Mouse (Mus musculus) kidney, embryonic 14.5 days (tissue): ENCODE results near the gene Rwdd2b. TPM values are rescaled to one million over a fixed set of nuclear protein-coding genes. Genes with fewer than 3 reads are reported as not detected.

Experiments
- ATAC-seq: fragments of 200-750 bp; cut with Nextera tagmentation; 2 replicates; pipeline ENCODE4 v1.8.0; 2017; ENCODE audit warnings: moderate number of reproducible peaks, mild to moderate bottlenecking, moderate TSS enrichment, moderate library complexity; ENCODE audit not compliant: low FRiP score, low TSS enrichment
- H3K27ac ChIP-seq: fragments of 300-500 bp; sonication (generic); 2 replicates; pipeline ENCODE4 v1.5.1; 2014; ENCODE audit warnings: low read depth, mild to moderate bottlenecking, low read length, moderate library complexity, mixed read lengths
- H3K27me3 ChIP-seq: fragments of 300-500 bp; sonication (generic); 2 replicates; pipeline ENCODE4 v1.6.1; 2014; ENCODE audit warnings: mild to moderate bottlenecking, low read length; ENCODE audit not compliant: control insufficient read depth, insufficient read depth
- H3K36me3 ChIP-seq: fragments of 300-500 bp; sonication (generic); 2 replicates; pipeline ENCODE4 v1.6.1; 2014; ENCODE audit warnings: low read length, mixed read lengths; ENCODE audit not compliant: control insufficient read depth, insufficient read depth
- H3K4me1 ChIP-seq: fragments of 300-500 bp; sonication (generic); 2 replicates; pipeline ENCODE4 v1.6.1; 2014; ENCODE audit warnings: low read length, mixed read lengths; ENCODE audit not compliant: control insufficient read depth, insufficient read depth
- H3K4me2 ChIP-seq: fragments of 300-500 bp; sonication (generic); replicated peaks from 2 replicates; pipeline ENCODE4 v1.6.1; 2014; ENCODE audit warnings: low read depth, mild to moderate bottlenecking, low read length
- H3K4me3 ChIP-seq: fragments of 300-500 bp; sonication (generic); 2 replicates; pipeline ENCODE4 v1.5.1; 2014; ENCODE audit warnings: mild to moderate bottlenecking, low read length
- H3K9ac ChIP-seq: fragments of 300-500 bp; sonication (generic); 2 replicates; pipeline ENCODE4 v1.6.1; 2014; ENCODE audit warnings: low read depth, mild to moderate bottlenecking, low read length, moderate library complexity
- H3K9me3 ChIP-seq: fragments of 300-500 bp; sonication (generic); 2 replicates; pipeline ENCODE4 v1.6.1; 2016; ENCODE audit warnings: low read length; ENCODE audit not compliant: control insufficient read depth
- whole genome bisulfite sequencing: fragments of 180-500 bp; shearing (Covaris S2); extraction: QIAGEN DNeasy Blood & Tissue Kit; methylation state at CpG from one replicate; pipeline ENCODE4 v1.1.7; 2014; 5-methylcytosine and 5-hydroxymethylcytosine counted together
- polyA plus RNA-seq: library from polyadenylated mRNA; unstranded; fragments of >200 nt; fragmentation: Nextera tagmentation; extraction: Ambion mirVana; gene quantifications from 2 replicates; pipeline ENCODE4 v1.2.1, GENCODE M21; 2014

Rwdd2b gene
- polyA plus RNA-seq, 1 experiment from 2014 or later: 13.7 TPM

GRCm38 (mm10) chr16:87384366-87384765 is 56.0 kb downstream of the Rwdd2b start:
- no peak overlapping the region for H3K9ac ChIP-seq
- ATAC-seq: no peak
- WGBS: 74% methylated on average over 2 of the region's 2 CpGs

More at GRCm38 (mm10) chr16:87384366-87384765, 56.0 kb downstream of the Rwdd2b start:
- no peak overlapping the region for H3K4me3 ChIP-seq
- H3K27me3 ChIP-seq: no peaks in the 10 kb centered on the region
- H3K27ac ChIP-seq: no peak overlapping the region
- H3K36me3 ChIP-seq: peaks cover 51% of the 10 kb centered on the region
- no peaks in the 10 kb centered on the region for H3K9me3 ChIP-seq
- H3K4me1 ChIP-seq: no peaks in the 10 kb centered on the region
- H3K4me2 ChIP-seq: no peak overlapping the region

Other genes with a start within 250 kb of the Rwdd2b start
- 37.7 and 38.3 TPM in 2 replicates for gene N6amt1, start 86.4 kb downstream of the Rwdd2b start, polyA plus RNA-seq
- gene Ltn1, start 8.0 kb downstream of the Rwdd2b start, polyA plus RNA-seq: 18.2 and 36.2 TPM in 2 replicates
- gene Usp16, start 14.1 kb upstream of the Rwdd2b start, polyA plus RNA-seq: 46.2 and 48.2 TPM in 2 replicates
- 499 and 541 TPM in 2 replicates for gene Cct8, start 55.3 kb upstream of the Rwdd2b start, polyA plus RNA-seq
- 0.69 and 1.4 TPM in 2 replicates for gene Map3k7cl, start 112.8 kb upstream of the Rwdd2b start, polyA plus RNA-seq